Mouse (Mus musculus): ENCODE results near the gene Rnf185.

DNA sequence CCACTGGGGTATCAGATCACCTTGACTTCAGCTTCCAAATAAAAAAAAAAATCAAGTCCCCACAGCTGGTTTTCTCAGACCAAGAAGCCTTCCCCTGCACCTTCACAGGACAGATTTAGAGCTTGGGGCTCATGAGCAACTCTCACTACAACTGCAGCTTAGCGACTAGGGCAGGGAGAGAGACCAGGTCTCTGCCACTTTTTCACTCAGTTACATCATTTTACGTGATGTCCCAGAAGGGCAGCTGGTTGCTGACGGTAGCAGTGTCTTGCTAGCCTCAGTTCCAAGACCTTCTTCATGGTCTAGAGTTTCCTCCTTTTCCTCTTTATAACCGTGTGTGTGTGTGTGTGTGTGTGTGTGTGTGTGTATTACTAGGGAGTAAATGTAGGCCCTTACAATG is 18.4 kb downstream of the Rnf185 start:
- TF ChIP-seq CTCF (IDR thresholded peaks at IDR 0.05; ENCODE audit: borderline replicate concordance, insufficient read depth, low read length), result no peak
- TF ChIP-seq POLR2A (IDR thresholded peaks at IDR 0.05; ENCODE audit: low read depth, low read length), result no peak

Data from embryonic fibroblast, embryonic 13.5 days (primary cell).